Mouse (Mus musculus) C2C12 (cell line): ENCODE data around the gene Mthfr. TPM values are rescaled to one million over a fixed set of nuclear protein-coding genes. Genes with fewer than 3 reads are reported as not detected.

ENCODE experiments used
- H3K27me3 ChIP-seq: one replicate; pipeline ENCODE4 v1.6.1; 2011; ENCODE audit not compliant: control insufficient read depth, insufficient read depth, insufficient read length
- H3K36me3 ChIP-seq: one replicate; pipeline ENCODE4 v1.6.1; 2011; ENCODE audit not compliant: control insufficient read depth, insufficient read depth
- H3K4me3 ChIP-seq: one replicate; pipeline ENCODE4 v1.5.1; 2011; ENCODE audit warnings: mild to moderate bottlenecking, control low read depth; ENCODE audit not compliant: poor library complexity, insufficient read depth, severe bottlenecking
- H3K79me2 ChIP-seq: one replicate; pipeline ENCODE4 v1.6.1; 2011; ENCODE audit not compliant: control insufficient read depth, insufficient read depth
- H3K79me3 ChIP-seq: one replicate; pipeline ENCODE4 v1.6.1; 2011; ENCODE audit warnings: low read depth, control low read depth
- H3ac ChIP-seq: one replicate; pipeline ENCODE3; 2011; ENCODE audit warnings: low read depth; ENCODE audit not compliant: control insufficient read depth, insufficient read length
- CEBPB ChIP-seq: IDR thresholded peaks from one replicate; pipeline ENCODE4 v1.6.1; 2011; ENCODE audit warnings: low read depth, mild to moderate bottlenecking, control low read depth, moderate library complexity
- CTCF ChIP-seq: IDR thresholded peaks from one replicate; pipeline ENCODE4 v1.5.1; 2011; ENCODE audit not compliant: control insufficient read depth, insufficient read depth, insufficient read length
- FOSL1 ChIP-seq: IDR thresholded peaks from one replicate; pipeline ENCODE4 v1.8.0; 2011; ENCODE audit warnings: mild to moderate bottlenecking, low read length; ENCODE audit not compliant: poor library complexity, insufficient read depth, severe bottlenecking
- MAX ChIP-seq: IDR thresholded peaks from one replicate; pipeline ENCODE4 v1.6.1; 2011; ENCODE audit warnings: mild to moderate bottlenecking, control low read depth
- MYOD1 ChIP-seq: IDR thresholded peaks from one replicate; pipeline ENCODE4 v1.6.1; 2011; ENCODE audit warnings: low read depth; ENCODE audit not compliant: control insufficient read depth, insufficient read length
- MYOG ChIP-seq: IDR thresholded peaks from one replicate; pipeline ENCODE4 v1.6.1; 2011; ENCODE audit not compliant: control insufficient read depth, insufficient read length; ENCODE audit errors: extremely low read depth
- USF1 ChIP-seq: IDR thresholded peaks from one replicate; pipeline ENCODE4 v1.6.1; 2011; ENCODE audit warnings: low read depth, mild to moderate bottlenecking, control low read depth, moderate library complexity
- polyA plus RNA-seq: library from polyadenylated mRNA; unstranded; fragments of >200 nt; fragmentation: generic; extraction: Trizol; gene quantifications from one replicate; pipeline ENCODE4 v1.2.1, GENCODE M21; 2012; ENCODE audit warnings: missing spikeins

Gene Mthfr
- polyA plus RNA-seq, 1 experiment: 16.1 TPM

DNA sequence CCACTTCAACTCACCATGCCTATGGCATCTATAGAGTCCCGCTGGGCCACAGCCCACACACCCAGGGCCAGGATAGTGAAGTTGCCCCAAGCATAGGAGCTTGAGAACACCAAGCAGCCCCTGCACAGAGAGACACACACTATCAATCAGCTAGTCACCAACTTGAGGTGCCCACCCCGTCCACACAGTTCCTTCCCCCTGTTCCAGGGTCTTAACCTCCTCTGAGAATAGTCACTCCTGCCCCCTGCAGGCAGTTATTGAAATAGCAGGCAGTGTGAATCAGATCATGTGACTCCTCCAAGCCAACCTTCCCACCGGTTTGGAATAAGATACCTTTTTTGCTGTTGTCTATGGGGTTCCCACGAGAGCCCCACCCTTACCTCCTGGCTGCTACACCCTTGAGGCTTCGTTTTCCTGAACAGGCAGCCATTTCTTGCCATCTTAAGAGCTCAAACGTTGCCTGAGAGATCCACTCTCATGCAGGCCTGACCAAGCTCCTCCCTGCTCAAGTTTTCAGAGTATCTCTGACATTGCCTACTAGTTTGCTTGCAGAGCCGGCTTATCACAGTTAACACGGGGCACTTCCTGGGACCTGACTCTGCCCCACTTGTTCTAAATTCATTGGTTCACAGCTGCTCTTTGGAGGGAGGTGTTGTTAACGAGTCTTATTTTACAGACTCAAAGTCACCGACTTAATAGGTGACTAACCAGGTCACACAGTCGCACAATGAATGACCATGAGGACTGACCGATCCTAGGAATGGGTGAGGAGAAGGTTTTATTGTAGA lies 43.6 kb downstream of the Mthfr start:
- TF ChIP-seq MYOD1 (no peak), CEBPB (no peak), FOSL1 (no peak), MYOG (no peak), USF1 (peak; percentile 77), MAX (no peak), CTCF (peak; percentile 5)
- Histone ChIP-seq H3K4me3 (no peak overlapping the region), H3K36me3 (no peaks in the 10 kb centered on the region), H3K79me2 (peaks cover 5% of the 10 kb centered on the region), H3K79me3 (no peaks in the 10 kb centered on the region), H3K27me3 (no peaks in the 10 kb centered on the region), H3ac (no peak overlapping the region)

DNA sequence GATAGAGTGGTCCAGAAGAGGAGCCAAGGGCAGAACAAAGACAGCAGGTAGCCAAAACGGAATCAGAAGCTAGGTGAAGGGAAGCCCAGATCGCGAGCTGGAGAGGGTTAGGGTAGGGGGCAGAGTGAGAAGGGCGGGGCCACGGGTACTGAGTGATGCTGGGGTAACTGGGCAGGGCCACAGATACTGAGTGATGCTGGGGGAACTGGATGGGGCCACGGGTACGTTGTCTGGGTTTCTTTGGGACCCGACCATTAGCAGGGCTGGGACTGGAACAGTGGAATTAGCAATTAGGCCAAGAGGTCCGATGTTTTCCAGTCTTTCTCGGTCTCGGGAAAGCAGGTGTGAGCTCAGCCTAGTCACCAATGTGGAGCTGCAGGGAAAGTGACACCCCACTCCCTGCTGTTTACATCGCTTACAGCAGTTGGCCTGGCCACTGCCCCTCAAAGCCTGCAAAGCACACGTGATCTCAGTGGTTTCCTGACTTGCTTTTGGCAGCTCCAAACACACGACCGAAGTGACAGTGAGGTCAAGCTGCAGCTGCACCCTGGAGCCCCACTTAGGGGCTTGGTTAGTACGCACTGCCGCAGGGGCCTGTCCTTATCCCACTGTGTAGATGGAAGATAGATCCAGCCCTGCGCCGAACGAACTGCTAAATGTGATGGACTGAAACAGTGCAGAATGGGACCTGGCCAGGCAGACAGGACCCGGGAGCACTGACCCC lies 44.5 kb downstream of the Mthfr start:
- Histone ChIP-seq H3K79me2 (peaks cover 5% of the 10 kb centered on the region), H3K79me3 (no peaks in the 10 kb centered on the region), H3K4me3 (no peak overlapping the region), H3K27me3 (no peaks in the 10 kb centered on the region), H3K36me3 (no peaks in the 10 kb centered on the region), H3ac (no peak overlapping the region)
- TF ChIP-seq CEBPB (no peak), MAX (no peak), CTCF (no peak), USF1 (no peak), MYOG (no peak), FOSL1 (no peak), MYOD1 (no peak)

DNA sequence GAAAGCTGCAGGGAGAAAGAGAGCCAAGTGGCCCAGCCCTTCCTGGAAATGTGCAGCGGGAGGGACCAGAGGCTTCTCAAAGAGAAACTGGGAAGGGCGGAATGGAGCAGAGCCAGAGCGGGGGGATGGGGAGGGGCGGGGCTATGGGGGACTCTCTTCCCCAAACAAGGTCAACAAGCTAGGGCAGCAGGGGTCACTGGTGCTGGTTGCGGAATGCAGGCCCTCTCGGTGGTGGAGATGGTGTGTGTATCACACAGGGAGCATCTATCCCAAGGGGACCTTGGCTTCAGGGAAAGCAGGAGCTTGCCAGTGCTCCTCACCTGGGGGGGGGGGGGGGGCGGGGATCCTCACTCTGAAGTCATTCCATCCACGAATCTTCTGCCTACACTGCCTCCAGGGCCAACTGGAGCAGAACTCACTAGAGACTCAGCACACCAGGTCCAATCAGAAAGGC lies 45.4 kb downstream of the Mthfr start:
- Histone ChIP-seq H3ac (no peak overlapping the region), H3K79me3 (no peaks in the 10 kb centered on the region), H3K4me3 (no peak overlapping the region), H3K36me3 (no peaks in the 10 kb centered on the region), H3K27me3 (no peaks in the 10 kb centered on the region), H3K79me2 (peaks cover 5% of the 10 kb centered on the region)
- TF ChIP-seq USF1 (no peak), MYOD1 (no peak), FOSL1 (no peak), CEBPB (no peak), MAX (no peak), CTCF (no peak), MYOG (no peak)

DNA sequence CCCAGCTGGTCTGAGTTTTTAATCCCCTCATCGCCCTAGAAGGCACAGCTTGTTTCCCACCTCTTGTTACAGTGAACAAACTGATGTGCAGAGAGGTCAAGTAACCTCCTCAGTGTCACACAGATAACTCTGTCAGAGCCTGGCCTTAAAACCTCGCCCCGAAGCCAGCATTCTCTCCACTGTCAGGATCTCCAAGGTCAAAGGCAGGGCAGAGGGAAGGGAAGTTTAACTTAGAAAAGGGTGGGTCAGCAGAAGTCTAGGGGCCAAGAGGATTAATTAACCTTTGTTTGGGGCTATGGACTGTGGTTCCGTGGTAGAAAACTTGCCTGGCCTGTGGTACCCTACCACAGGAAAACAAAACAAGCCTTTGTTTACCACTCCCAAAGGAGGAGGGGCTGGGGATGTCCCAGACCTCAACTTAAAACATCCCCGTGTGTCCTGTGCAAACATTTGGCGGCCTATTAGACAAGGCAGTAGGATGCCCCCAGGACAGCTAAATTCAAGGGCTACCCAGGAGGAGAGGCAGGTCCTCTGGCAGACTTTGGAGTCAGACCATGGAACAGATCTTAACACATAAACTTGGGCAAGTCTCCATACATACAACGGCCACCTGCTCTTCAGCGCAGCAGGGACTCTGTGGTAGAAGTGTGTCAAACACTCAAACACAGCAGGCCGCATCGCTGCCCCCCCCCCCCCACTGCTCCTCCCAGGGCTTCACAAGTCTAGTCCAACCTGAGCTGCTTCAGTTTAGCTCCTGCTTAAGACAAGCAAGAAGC lies 46.4 kb downstream of the Mthfr start:
- Histone ChIP-seq H3K4me3 (no peak overlapping the region), H3K79me3 (no peaks in the 10 kb centered on the region), H3ac (no peak overlapping the region), H3K79me2 (peaks cover 5% of the 10 kb centered on the region), H3K36me3 (no peaks in the 10 kb centered on the region), H3K27me3 (no peaks in the 10 kb centered on the region)
- TF ChIP-seq USF1 (no peak), MYOG (no peak), CTCF (no peak), MYOD1 (no peak), CEBPB (no peak), MAX (no peak), FOSL1 (no peak)

DNA sequence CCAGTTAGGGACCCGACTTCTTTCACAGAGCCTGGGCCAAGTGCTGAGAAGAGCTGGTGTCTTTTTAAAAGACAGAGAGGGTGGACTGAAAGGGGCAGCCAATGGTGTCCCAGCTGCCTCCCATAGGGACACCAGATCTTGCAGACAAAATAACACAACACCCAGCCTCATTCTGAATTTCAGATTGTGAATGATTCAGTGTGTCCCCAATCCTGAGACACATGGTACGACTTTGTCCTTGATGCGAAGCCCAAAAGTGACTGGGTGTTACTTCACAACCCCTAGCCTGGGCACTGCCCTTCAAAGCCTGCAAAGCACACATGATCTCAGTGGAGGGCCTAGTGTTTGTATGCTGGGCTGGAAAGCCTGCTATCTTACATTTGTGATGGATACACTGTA lies 47.0 kb downstream of the Mthfr start:
- Histone ChIP-seq H3K79me3 (no peaks in the 10 kb centered on the region), H3K36me3 (no peaks in the 10 kb centered on the region), H3K4me3 (no peak overlapping the region), H3ac (no peak overlapping the region), H3K27me3 (no peaks in the 10 kb centered on the region), H3K79me2 (peaks cover 5% of the 10 kb centered on the region)
- TF ChIP-seq MYOD1 (no peak), CTCF (no peak), CEBPB (no peak), FOSL1 (no peak), MYOG (no peak), MAX (no peak), USF1 (no peak)
